Mouse (Mus musculus) ovary, adult 18-20 months (tissue): ENCODE measurements around the gene Haus4.

Experiments
- DNase-seq: peaks from one replicate; pipeline ENCODE4 v3.0.0; 2022; ENCODE audit warnings: low spot score, mixed read lengths

Gene Haus4

GRCm38 (mm10) chr14:54496706-54497105 is 57.7 kb downstream of the Haus4 start:
- DNase-seq, result no peak

- DNase-seq, result no peak
These were observed 60.2 kb downstream of the Haus4 start for GRCm38 (mm10) chr14:54494234-54494633.

GRCm38 (mm10) chr14:54493236-54493635 is 61.2 kb downstream of the Haus4 start:
- DNase-seq, result no peak

DNA sequence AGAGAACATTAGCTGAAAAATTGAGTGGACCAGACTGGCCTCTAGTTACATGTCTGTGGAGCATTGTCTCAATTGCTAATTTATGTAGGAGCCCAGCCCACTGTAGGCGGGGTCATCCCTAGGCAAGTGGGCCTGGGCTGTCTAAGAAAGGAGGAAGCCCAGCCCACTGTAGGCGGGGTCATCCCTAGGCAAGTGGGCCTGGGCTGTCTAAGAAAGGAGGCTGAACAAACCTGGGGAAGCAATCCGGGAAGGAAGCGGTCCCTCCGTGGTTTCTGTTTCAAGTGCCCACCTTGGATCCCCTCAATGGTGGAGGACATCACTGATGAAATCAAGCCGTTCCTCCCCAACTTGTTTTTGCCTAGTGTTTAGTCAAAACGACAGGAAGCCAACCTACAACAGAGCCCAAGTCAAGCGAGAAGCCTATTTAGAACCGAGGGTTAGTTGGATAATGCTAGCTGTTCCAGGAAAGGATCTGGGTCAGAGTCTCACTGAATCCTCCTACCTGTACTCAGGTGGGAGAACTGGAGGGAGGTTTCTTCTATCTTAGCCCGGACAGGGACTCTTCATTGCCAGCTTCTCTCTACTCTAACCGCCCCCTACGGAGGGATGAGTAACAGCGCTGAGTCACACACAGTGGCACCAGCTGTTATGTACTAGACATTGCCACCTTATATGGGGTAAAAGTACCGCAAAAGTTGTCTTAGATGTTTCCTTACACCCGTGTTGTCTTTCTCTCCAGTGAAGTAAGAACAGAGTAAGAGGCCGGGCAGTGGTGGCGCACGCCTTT is 61.9 kb downstream of the Haus4 start:
- no peak for DNase-seq
